Mouse (Mus musculus): ENCODE measurements around the gene Prkg1.

Prkg1 gene

GRCm38 (mm10) chr19:31158944-31159460 lies 605.8 kb downstream of the Prkg1 start:
- in situ Hi-C loops (cut with MseI, MboI) = no loop called here

GRCm38 (mm10) chr19:31153399-31153798 lies 611.4 kb downstream of the Prkg1 start:
- in situ Hi-C loops (cut with MseI, MboI) = no loop called here

DNA sequence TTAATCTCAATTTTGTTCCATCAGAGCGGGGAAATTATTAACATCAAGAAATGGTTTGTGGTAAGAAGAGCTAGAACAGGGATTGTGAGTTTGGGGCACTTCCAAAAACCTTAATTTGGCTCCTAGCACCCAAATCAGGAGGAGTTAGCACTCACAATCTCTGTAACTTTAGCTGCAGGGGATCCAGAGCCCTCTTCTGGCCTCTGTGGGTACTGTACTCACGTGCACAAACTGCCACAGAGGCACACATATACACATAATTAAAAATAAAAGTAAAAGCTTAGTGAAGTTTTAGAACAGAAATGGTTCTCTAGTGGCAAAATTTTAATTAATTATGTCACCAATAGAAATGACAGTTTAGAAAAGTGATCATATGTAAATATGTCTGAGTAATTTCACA lies 614.9 kb downstream of the Prkg1 start:
- in situ Hi-C loops (cut with MseI, MboI) = no loop called here

DNA sequence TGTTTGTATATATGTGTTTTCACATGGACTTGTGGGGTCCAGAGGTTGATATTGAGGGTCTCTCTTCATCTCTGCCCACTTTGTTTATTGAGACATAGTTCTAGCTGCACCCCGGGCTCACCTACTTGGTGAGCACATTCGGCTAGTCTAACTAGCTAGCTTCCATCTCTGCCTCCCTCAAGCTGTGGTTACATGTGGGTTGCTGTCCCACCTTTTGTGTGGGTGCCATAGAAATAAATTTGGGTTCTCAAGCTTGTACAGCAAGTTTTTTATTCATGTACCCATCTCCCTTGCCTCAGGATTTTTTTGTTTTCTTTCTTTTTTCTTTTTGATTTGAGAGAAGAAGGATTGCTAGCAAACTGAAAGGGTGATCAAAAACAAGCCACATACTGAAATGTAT lies 617.4 kb downstream of the Prkg1 start:
- in situ Hi-C loops (cut with MseI, MboI) = no loop called here

GRCm38 (mm10) chr19:31146156-31146555 lies 618.7 kb downstream of the Prkg1 start:
- in situ Hi-C loops (cut with MseI, MboI) = no loop called here

DNA sequence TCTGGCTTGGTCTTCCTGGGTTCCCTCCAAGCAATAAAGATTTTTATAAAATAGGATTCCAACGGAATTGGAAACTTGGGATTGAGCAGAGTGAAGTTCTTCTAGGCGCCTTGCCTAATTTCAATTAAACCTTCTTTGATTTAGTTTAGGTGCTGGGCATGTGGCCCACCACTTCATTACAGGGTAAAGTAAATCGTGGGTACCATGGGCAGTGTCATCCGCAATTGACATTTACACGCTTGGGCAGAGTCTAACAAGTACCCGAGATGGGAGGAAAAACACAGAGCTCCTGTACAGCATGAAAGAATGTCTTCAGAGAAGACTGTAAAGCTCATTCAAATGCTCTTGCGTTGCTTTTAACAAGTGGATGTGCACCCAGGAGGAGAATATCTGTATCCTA lies 622.9 kb downstream of the Prkg1 start:
- in situ Hi-C loops (cut with MseI, MboI) = no loop called here

- in situ Hi-C loops (cut with MseI, MboI) = no loop called here
Measured at GRCm38 (mm10) chr19:31136316-31136715, 628.5 kb downstream of the Prkg1 start.

GRCm38 (mm10) chr19:31132614-31133013 lies 632.2 kb downstream of the Prkg1 start:
- in situ Hi-C loops (cut with MseI, MboI) = no loop called here

DNA sequence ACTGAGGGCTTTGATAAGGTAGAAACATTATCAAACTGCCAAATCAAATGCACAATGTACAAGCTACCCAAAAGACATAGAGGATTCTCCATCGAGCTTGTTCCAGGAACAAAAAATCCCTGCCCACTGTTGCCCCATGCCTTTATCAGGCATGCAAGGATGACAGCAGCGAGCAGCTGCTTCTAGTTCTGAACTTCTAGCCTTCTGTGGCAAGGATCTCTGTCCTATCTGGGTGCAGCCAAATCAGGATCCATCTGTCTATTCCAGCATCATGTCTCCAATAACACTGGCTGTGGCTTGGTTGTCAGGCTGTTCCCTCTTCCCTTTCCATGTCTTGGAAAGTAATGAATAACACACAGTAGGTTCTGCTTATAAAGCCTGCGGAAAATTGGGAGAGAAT lies 640.2 kb downstream of the Prkg1 start:
- in situ Hi-C loops (cut with MseI, MboI) = no loop called here

GRCm38 (mm10) chr19:31114690-31115089 lies 650.1 kb downstream of the Prkg1 start:
- in situ Hi-C loops (cut with MseI, MboI) = no loop called here

- in situ Hi-C loops (cut with MseI, MboI) = no loop called here
Measured at GRCm38 (mm10) chr19:31106835-31107554, 657.8 kb downstream of the Prkg1 start.

DNA sequence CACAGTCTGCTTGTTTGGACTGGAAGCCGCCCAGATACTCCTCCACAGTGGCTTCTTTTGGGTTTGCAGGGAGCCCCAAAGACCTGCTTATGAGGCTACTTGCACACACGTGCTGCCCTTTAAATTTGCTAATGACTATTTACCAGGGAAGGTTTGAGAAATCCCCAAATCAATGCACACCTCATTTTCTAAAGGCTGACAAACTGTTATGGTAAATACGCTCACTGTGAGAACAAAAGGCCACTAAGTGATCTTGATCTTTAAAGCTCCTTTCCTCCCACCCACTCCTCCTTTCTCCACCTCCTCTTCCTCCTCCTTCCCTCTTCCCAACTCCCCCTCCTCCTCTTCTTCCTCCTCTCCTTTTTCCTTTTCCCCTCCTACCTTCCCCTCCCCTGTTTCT lies 658.8 kb downstream of the Prkg1 start:
- in situ Hi-C loops (cut with MseI, MboI) = no loop called here

- in situ Hi-C loops (cut with MseI, MboI) = no loop called here
Measured at GRCm38 (mm10) chr19:31104764-31105163, 660.1 kb downstream of the Prkg1 start.

- in situ Hi-C loops (cut with MseI, MboI) = no loop called here
Measured at GRCm38 (mm10) chr19:31099369-31099768, 665.5 kb downstream of the Prkg1 start.

GRCm38 (mm10) chr19:31097857-31098256 lies 667.0 kb downstream of the Prkg1 start:
- in situ Hi-C loops (cut with MseI, MboI) = no loop called here

GRCm38 (mm10) chr19:31083761-31084160 lies 681.1 kb downstream of the Prkg1 start:
- in situ Hi-C loops (cut with MseI, MboI) = no loop called here

- in situ Hi-C loops (cut with MseI, MboI) = no loop called here
Measured at GRCm38 (mm10) chr19:31082662-31083429, 682.0 kb downstream of the Prkg1 start, which contains the start of gene Cstf2t. Gene Cstf2t (plus strand): TSS chr19:31082837.

GRCm38 (mm10) chr19:31082226-31082625 lies 682.6 kb downstream of the Prkg1 start:
- in situ Hi-C loops (cut with MseI, MboI) = no loop called here

GRCm38 (mm10) chr19:31078241-31078640 lies 686.6 kb downstream of the Prkg1 start:
- in situ Hi-C loops (cut with MseI, MboI) = no loop called here

DNA sequence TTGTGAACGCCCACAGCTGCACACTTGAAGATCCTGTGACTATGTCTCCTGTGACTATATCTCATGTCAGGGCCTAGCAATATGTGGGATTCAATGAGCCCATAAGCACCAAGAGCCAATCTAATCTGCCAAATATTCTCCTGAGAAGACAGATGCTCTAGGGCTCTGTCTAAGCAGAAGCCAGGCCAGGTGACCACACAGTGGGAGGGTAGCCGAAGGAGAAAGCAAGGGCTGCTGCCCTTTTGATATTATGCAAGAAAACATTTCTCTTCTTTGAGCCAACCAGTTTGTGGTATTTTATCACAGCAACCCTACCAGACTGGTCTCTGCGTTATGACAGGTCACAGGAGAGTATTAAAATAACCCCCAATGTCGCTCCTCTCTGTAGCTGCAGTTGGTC lies 688.7 kb downstream of the Prkg1 start:
- in situ Hi-C loops (cut with MseI, MboI) = no loop called here

DNA sequence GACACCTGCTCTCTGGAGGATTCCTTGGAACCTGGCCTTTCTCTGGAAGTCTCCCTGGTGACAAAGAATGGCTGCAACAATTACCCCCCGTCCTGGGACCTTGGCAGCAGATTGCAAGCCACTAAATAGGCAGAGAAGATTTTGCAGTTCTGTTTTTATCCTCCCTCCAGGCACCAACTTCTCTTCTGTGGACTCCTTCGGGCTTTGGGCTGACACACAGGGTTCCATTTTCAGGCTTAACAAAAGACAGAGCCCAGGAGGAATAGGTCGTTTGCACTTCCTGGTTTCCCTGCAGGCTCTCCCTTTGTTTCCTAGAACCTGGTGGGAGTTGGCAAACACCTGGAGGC lies 690.1 kb downstream of the Prkg1 start:
- in situ Hi-C loops (cut with MseI, MboI) = no loop called here

- in situ Hi-C loops (cut with MseI, MboI) = no loop called here
Measured at GRCm38 (mm10) chr19:31073959-31074716, 690.7 kb downstream of the Prkg1 start.
